Mouse (Mus musculus): Measurements from ENCODE around the gene Dicer1.

GRCm38 (mm10) chr12:104797905-104798304 is 46.2 kb upstream of the Dicer1 start:
- no peak for TF ChIP-seq CTCF (IDR thresholded peaks at IDR 0.05; ENCODE audit: low read depth)
- no peak for TF ChIP-seq EP300 (optimal IDR thresholded peaks at IDR 0.05)

Measured in stomach, postnatal 0 days (tissue).